Mouse (Mus musculus): ENCODE data around the gene Pkp2. TPM values are rescaled to one million over a fixed set of nuclear protein-coding genes. Genes with fewer than 3 reads are reported as not detected.

The Pkp2 gene
- polyA plus RNA-seq, 1 experiment from 2014 or later = 3.7 TPM

DNA sequence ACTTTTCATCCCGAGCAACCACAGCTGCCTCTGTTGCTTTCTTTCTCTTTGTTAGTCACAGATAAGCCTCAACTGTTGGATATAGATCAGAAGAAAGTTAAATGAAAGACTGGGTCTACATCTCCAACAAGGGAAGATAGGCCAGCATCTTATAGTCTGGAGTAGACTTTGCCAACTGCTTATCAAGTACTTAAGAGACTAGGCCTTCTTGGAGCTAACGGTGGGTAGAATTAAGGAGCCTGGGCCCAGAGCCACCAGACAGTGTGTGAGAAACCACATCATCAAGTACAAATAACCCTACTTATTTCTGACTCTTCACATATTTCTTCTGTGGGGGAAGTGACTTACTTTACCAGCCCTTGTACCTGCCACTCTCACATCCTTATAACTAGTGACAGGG, 37.4 kb downstream of the Pkp2 start:
- Histone ChIP-seq H3K27me3 (replicated peaks; ENCODE audit: control insufficient read depth, insufficient read depth, low read length) (no peaks in the 10 kb centered on the region), H3K36me3 (ENCODE audit: control insufficient read depth, insufficient read depth, low read length) (no peaks in the 10 kb centered on the region), H3K4me2 (ENCODE audit: low read depth, low read length) (no peak overlapping the region), H3K9ac (ENCODE audit: low read depth, low read length) (no peak overlapping the region), H3K4me3 (ENCODE audit: low read depth, low read length) (no peak overlapping the region), H3K9me3 (ENCODE audit: control insufficient read depth, low read length) (no peaks in the 10 kb centered on the region), H3K27ac (replicated peaks; ENCODE audit: low read depth, low read length) (no peak overlapping the region), H3K4me1 (ENCODE audit: control insufficient read depth, insufficient read depth, low read length) (0 out of 2 replicates have a peak, but pooled peaks cover 3% of the 10 kb centered on the region)
- no peak for ATAC-seq (ENCODE audit: low read depth)
- DNase-seq (ENCODE audit: low spot score) = no peak
- 64% methylated on average over 2 of the region's 2 CpGs for WGBS

DNA sequence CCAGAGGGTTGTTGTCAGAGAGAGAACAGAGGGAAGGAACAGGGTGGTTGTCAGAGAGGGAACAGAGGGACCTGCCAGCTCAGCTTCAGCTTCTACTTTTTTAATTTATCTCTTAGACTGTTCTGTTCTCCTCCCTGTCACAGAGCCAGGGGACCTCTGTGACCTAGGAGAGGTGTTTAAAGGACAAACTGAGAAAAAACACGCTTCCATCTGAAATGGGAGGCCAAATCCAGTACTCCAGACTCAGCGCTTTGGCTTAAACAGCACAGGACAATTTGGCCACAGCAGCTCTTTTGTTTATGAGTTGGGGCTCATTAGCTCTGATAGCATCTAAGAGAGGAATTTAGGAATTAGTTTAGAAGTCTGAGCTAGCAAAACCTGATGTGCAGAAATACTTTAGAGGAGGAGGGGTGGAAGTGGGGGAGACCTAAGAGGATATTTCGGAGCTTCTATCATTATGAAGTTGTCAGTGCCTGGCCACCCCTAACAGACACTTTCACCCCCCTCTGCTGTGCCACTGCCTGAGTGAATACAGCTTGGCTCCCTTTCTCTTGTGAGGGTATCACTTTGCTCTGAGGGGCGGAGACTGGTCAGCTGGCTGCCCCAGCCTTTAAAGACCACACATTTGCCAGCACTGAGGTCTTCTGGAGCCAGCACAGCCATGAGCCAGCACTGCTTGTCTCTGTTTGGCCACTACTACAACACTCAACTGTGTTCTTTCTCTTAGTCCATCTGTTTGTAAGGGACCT, 40.4 kb downstream of the Pkp2 start:
- H3K4me2 ChIP-seq (ENCODE audit: low read depth, low read length) = no peak overlapping the region
- no peak overlapping the region for H3K4me3 ChIP-seq (ENCODE audit: low read depth, low read length)
- 36% methylated on average over 4 of the region's 4 CpGs for WGBS
- H3K27ac ChIP-seq (replicated peaks; ENCODE audit: low read depth, low read length) = no peak overlapping the region
- no peaks in the 10 kb centered on the region for H3K27me3 ChIP-seq (replicated peaks; ENCODE audit: control insufficient read depth, insufficient read depth, low read length)
- ATAC-seq (ENCODE audit: low read depth) (peak; percentile 44; the same call in 1 of the 2 replicates), DNase-seq (ENCODE audit: low spot score) (peak; percentile 18)
- no peak overlapping the region for H3K9ac ChIP-seq (ENCODE audit: low read depth, low read length)
- no peaks in the 10 kb centered on the region for H3K36me3 ChIP-seq (ENCODE audit: control insufficient read depth, insufficient read depth, low read length)
- 0 out of 2 replicates have a peak, but pooled peaks cover 3% of the 10 kb centered on the region for H3K4me1 ChIP-seq (ENCODE audit: control insufficient read depth, insufficient read depth, low read length)
- no peaks in the 10 kb centered on the region for H3K9me3 ChIP-seq (ENCODE audit: control insufficient read depth, low read length)

DNA sequence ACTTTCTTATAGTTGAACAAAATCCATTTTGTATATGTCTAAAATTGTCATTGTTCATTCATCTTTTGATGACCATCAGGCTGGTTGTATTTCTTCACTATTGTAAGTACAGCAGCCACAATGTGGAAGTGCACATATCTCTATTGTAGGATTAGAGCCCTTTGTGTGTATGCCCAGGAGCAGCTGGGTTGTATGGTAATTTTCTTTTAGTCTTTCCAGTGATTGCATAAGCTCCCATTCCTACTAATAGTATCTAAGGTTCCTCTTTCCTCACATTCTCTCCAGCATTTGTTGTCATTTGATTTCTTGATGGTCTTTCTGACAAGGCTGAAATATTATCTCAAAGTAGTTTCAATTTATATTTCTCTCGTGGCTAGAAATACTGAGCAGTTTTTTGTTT, 42.1 kb downstream of the Pkp2 start:
- no peak overlapping the region for H3K9ac ChIP-seq (ENCODE audit: low read depth, low read length)
- H3K4me3 ChIP-seq (ENCODE audit: low read depth, low read length) = no peak overlapping the region
- no peaks in the 10 kb centered on the region for H3K9me3 ChIP-seq (ENCODE audit: control insufficient read depth, low read length)
- DNase-seq (ENCODE audit: low spot score) (no peak), ATAC-seq (ENCODE audit: low read depth) (no peak)
- no peak overlapping the region for H3K4me2 ChIP-seq (ENCODE audit: low read depth, low read length)
- no peaks in the 10 kb centered on the region for H3K27me3 ChIP-seq (replicated peaks; ENCODE audit: control insufficient read depth, insufficient read depth, low read length)
- WGBS = 63% methylated on average over 1 of the region's 1 CpGs
- 0 out of 2 replicates have a peak, but pooled peaks cover 3% of the 10 kb centered on the region for H3K4me1 ChIP-seq (ENCODE audit: control insufficient read depth, insufficient read depth, low read length)
- no peak overlapping the region for H3K27ac ChIP-seq (replicated peaks; ENCODE audit: low read depth, low read length)
- H3K36me3 ChIP-seq (ENCODE audit: control insufficient read depth, insufficient read depth, low read length) = no peaks in the 10 kb centered on the region

- no peaks in the 10 kb centered on the region for H3K9me3 ChIP-seq (ENCODE audit: control insufficient read depth, low read length)
- WGBS = 70% methylated on average over 7 of the region's 7 CpGs
- no peak overlapping the region for H3K4me2 ChIP-seq (ENCODE audit: low read depth, low read length)
- ATAC-seq (ENCODE audit: low read depth) = no peak
- no peak overlapping the region for H3K9ac ChIP-seq (ENCODE audit: low read depth, low read length)
- 0 out of 2 replicates have a peak, but pooled peaks cover 3% of the 10 kb centered on the region for H3K4me1 ChIP-seq (ENCODE audit: control insufficient read depth, insufficient read depth, low read length)
- no peaks in the 10 kb centered on the region for H3K36me3 ChIP-seq (ENCODE audit: control insufficient read depth, insufficient read depth, low read length)
- no peaks in the 10 kb centered on the region for H3K27me3 ChIP-seq (replicated peaks; ENCODE audit: control insufficient read depth, insufficient read depth, low read length)
- H3K27ac ChIP-seq (replicated peaks; ENCODE audit: low read depth, low read length) = no peak overlapping the region
- no peak overlapping the region for H3K4me3 ChIP-seq (ENCODE audit: low read depth, low read length)
- no peak for DNase-seq (ENCODE audit: low spot score)
Measured at GRCm38 (mm10) chr16:16255874-16256273, 42.8 kb downstream of the Pkp2 start.

DNA sequence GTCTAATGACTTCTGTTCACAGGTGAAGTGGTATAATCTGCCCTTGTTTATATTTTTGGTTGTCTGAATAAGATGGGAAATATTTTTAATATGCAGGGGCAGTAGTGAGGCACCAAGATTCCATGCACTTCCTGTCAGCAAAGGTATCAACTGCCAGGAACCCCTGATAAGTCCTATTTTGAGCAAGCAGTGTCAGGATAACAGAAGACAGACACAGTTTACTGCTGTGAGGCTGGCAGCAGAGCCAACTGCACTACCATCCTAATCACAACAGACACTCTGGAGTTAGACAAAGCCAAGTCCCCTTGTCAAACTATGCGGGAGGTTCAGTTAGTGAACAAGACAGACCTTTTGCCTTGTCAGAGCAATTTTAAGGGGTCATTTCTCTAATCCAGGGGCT, 43.6 kb downstream of the Pkp2 start:
- Histone ChIP-seq H3K36me3 (ENCODE audit: control insufficient read depth, insufficient read depth, low read length) (no peaks in the 10 kb centered on the region), H3K27ac (replicated peaks; ENCODE audit: low read depth, low read length) (no peak overlapping the region), H3K4me1 (ENCODE audit: control insufficient read depth, insufficient read depth, low read length) (0 out of 2 replicates have a peak, but pooled peaks cover 3% of the 10 kb centered on the region), H3K9me3 (ENCODE audit: control insufficient read depth, low read length) (no peaks in the 10 kb centered on the region), H3K4me2 (ENCODE audit: low read depth, low read length) (no peak overlapping the region), H3K9ac (ENCODE audit: low read depth, low read length) (no peak overlapping the region), H3K4me3 (ENCODE audit: low read depth, low read length) (no peak overlapping the region), H3K27me3 (replicated peaks; ENCODE audit: control insufficient read depth, insufficient read depth, low read length) (no peaks in the 10 kb centered on the region)
- WGBS = 50% methylated on average over 1 of the region's 1 CpGs
- DNase-seq (ENCODE audit: low spot score) (no peak), ATAC-seq (ENCODE audit: low read depth) (no peak)

DNA sequence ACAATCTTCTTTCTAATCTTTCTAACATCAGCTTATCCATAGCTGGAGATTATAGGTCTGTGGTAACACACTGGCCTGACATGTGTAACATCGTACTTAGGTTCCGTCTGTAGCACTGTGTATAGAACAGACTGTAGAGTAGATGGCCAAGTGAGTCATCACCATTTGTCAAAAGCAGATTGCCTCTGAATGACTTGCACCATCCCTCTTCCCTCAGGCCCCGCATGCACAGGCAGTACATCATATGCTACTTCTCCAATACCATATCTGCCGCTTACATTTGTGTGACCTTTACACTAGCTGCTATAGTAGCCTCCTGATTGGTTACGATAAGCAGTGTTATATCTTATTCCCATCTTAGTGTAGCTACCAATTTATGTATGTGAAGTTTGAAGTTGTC, 47.8 kb downstream of the Pkp2 start:
- Histone ChIP-seq H3K27ac (replicated peaks; ENCODE audit: low read depth, low read length) (no peak overlapping the region), H3K4me3 (ENCODE audit: low read depth, low read length) (no peak overlapping the region), H3K36me3 (ENCODE audit: control insufficient read depth, insufficient read depth, low read length) (no peaks in the 10 kb centered on the region), H3K9me3 (ENCODE audit: control insufficient read depth, low read length) (no peaks in the 10 kb centered on the region), H3K27me3 (replicated peaks; ENCODE audit: control insufficient read depth, insufficient read depth, low read length) (no peaks in the 10 kb centered on the region), H3K9ac (ENCODE audit: low read depth, low read length) (no peak overlapping the region), H3K4me1 (ENCODE audit: control insufficient read depth, insufficient read depth, low read length) (no peaks in the 10 kb centered on the region), H3K4me2 (ENCODE audit: low read depth, low read length) (no peak overlapping the region)
- DNase-seq (ENCODE audit: low spot score) (no peak), ATAC-seq (ENCODE audit: low read depth) (no peak)
- 92% methylated on average over 5 of the region's 5 CpGs for WGBS

DNA sequence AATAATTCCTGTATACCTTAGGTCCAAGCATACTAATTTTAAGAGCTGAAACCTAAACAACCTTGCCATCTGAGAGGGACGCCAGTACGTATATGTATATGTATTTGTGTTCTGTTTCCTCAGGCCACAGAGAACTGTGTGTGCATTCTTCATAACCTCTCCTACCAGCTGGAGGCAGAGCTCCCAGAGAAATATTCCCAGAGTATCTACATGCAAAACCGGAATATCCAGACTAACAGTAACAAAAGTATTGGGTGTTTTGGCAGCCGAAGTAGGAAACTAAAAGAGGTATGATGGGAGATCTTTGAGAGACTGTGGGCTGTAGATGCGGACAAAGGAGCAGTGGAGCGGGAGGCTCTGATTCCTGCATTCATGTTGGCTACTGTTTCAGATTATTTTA, 48.4 kb downstream of the Pkp2 start:
- Histone ChIP-seq H3K9ac (ENCODE audit: low read depth, low read length) (no peak overlapping the region), H3K4me3 (ENCODE audit: low read depth, low read length) (no peak overlapping the region), H3K9me3 (ENCODE audit: control insufficient read depth, low read length) (no peaks in the 10 kb centered on the region), H3K27ac (replicated peaks; ENCODE audit: low read depth, low read length) (no peak overlapping the region), H3K36me3 (ENCODE audit: control insufficient read depth, insufficient read depth, low read length) (no peaks in the 10 kb centered on the region), H3K4me2 (ENCODE audit: low read depth, low read length) (no peak overlapping the region), H3K4me1 (ENCODE audit: control insufficient read depth, insufficient read depth, low read length) (no peaks in the 10 kb centered on the region), H3K27me3 (replicated peaks; ENCODE audit: control insufficient read depth, insufficient read depth, low read length) (no peaks in the 10 kb centered on the region)
- 92% methylated on average over 6 of the region's 6 CpGs for WGBS
- DNase-seq (ENCODE audit: low spot score) = peak; percentile 42
- ATAC-seq (ENCODE audit: low read depth) = peak; percentile 44; the same call in 1 of the 2 replicates

DNA sequence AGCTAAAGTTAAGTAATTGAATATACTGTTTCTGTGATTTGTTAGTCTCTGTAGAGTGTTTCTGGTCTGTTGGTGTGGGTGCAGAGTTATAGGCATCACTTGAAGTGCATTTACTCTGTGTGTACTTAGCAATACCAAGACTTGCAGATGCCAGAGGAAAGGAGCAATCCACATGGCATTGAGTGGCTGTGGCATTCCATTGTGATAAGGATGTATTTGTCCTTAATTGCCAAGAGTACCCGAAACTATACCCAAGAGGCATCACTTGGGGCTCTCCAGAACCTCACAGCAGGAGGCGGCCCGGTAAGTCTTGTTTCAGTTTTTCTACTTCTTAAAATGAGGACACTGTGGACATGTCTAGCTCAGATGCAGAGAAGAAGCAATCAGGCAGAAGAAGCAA, 49.3 kb downstream of the Pkp2 start:
- Histone ChIP-seq H3K27ac (replicated peaks; ENCODE audit: low read depth, low read length) (no peak overlapping the region), H3K9ac (ENCODE audit: low read depth, low read length) (no peak overlapping the region), H3K4me1 (ENCODE audit: control insufficient read depth, insufficient read depth, low read length) (no peaks in the 10 kb centered on the region), H3K4me2 (ENCODE audit: low read depth, low read length) (no peak overlapping the region), H3K4me3 (ENCODE audit: low read depth, low read length) (no peak overlapping the region), H3K36me3 (ENCODE audit: control insufficient read depth, insufficient read depth, low read length) (no peaks in the 10 kb centered on the region), H3K27me3 (replicated peaks; ENCODE audit: control insufficient read depth, insufficient read depth, low read length) (no peaks in the 10 kb centered on the region), H3K9me3 (ENCODE audit: control insufficient read depth, low read length) (no peaks in the 10 kb centered on the region)
- DNase-seq (ENCODE audit: low spot score) (no peak), ATAC-seq (ENCODE audit: low read depth) (no peak)
- WGBS = 84% methylated on average over 3 of the region's 3 CpGs

DNA sequence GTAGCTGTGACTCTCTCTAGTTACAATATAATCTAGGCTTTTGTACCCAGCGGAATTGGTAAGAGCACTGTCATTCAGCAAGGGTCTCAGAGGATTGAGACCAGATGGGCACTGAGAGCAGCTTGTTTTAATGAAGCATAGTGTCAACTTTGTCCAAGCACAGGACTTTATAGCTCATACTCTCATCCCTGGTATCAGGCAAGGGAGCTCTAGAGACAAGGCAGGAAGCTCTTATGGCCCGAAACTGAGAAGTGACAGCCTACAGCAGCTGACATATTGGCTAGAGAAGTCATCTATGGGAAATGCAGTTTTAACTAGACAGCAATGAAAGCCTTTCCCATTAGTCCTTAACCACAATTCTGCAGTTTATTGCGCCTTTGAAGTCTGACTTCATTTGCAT, 59.9 kb downstream of the Pkp2 start:
- WGBS = 49% methylated on average over 3 of the region's 3 CpGs
- DNase-seq (ENCODE audit: low spot score) = no peak

More for the DNA sequence above, 59.9 kb downstream of the Pkp2 start:
- H3K27ac ChIP-seq (replicated peaks; ENCODE audit: low read depth, low read length) = no peak overlapping the region
- H3K27me3 ChIP-seq (replicated peaks; ENCODE audit: control insufficient read depth, insufficient read depth, low read length) = no peaks in the 10 kb centered on the region
- H3K4me3 ChIP-seq (ENCODE audit: low read depth, low read length) = no peak overlapping the region
- H3K9ac ChIP-seq (ENCODE audit: low read depth, low read length) = no peak overlapping the region
- no peak for ATAC-seq (ENCODE audit: low read depth)
- no peaks in the 10 kb centered on the region for H3K9me3 ChIP-seq (ENCODE audit: control insufficient read depth, low read length)
- no peaks in the 10 kb centered on the region for H3K4me1 ChIP-seq (ENCODE audit: control insufficient read depth, insufficient read depth, low read length)
- no peak overlapping the region for H3K4me2 ChIP-seq (ENCODE audit: low read depth, low read length)
- no peaks in the 10 kb centered on the region for H3K36me3 ChIP-seq (ENCODE audit: control insufficient read depth, insufficient read depth, low read length)

All from embryonic facial prominence, embryonic 14.5 days (tissue).